Mouse (Mus musculus) stomach, embryonic 16.5 days (tissue): ENCODE results near the gene Scn7a. TPM values are rescaled to one million over a fixed set of nuclear protein-coding genes. Genes with fewer than 3 reads are reported as not detected.

Experiments used
- ATAC-seq: fragments of 200-750 bp; cut with Nextera tagmentation; 2 replicates; pipeline ENCODE4 v1.8.0; 2017; ENCODE audit warnings: moderate number of reproducible peaks, moderate TSS enrichment; ENCODE audit not compliant: insufficient read depth, low FRiP score
- H3K27ac ChIP-seq: fragments of 300-500 bp; sonication (generic); 2 replicates; pipeline ENCODE4 v1.5.1; 2014; ENCODE audit warnings: low read length
- H3K27me3 ChIP-seq: fragments of 300-500 bp; sonication (generic); 2 replicates; pipeline ENCODE4 v1.6.1; 2014; ENCODE audit warnings: low read length, control low read depth, mixed read lengths; ENCODE audit not compliant: control insufficient read depth, insufficient read depth
- H3K36me3 ChIP-seq: fragments of 300-500 bp; sonication (generic); 2 replicates; pipeline ENCODE4 v1.6.1; 2014; ENCODE audit warnings: low read length; ENCODE audit not compliant: control insufficient read depth, insufficient read depth
- H3K4me1 ChIP-seq: fragments of 300-500 bp; sonication (generic); 2 replicates; pipeline ENCODE4 v1.6.1; 2014; ENCODE audit warnings: low read length, control low read depth, mixed read lengths; ENCODE audit not compliant: control insufficient read depth, insufficient read depth
- H3K4me2 ChIP-seq: fragments of 300-500 bp; sonication (generic); 2 replicates; pipeline ENCODE4 v1.6.1; 2014; ENCODE audit warnings: low read depth, low read length, mixed read lengths
- H3K4me3 ChIP-seq: fragments of 300-500 bp; sonication (generic); replicated peaks from 2 replicates; pipeline ENCODE4 v1.5.1; 2014; ENCODE audit warnings: mild to moderate bottlenecking, low read length
- H3K9ac ChIP-seq: fragments of 300-500 bp; sonication (generic); 2 replicates; pipeline ENCODE4 v1.6.1; 2014; ENCODE audit warnings: low read length
- H3K9me3 ChIP-seq: fragments of 300-500 bp; sonication (generic); replicated peaks from 2 replicates; pipeline ENCODE4 v1.6.1; 2016; ENCODE audit warnings: low read length, control low read depth; ENCODE audit not compliant: control insufficient read depth
- WGBS: fragments of 180-500 bp; shearing (Covaris S2); extraction: QIAGEN DNeasy Blood & Tissue Kit; methylation state at CpG from one replicate; pipeline ENCODE4 v1.1.7; 2014; 5-methylcytosine and 5-hydroxymethylcytosine counted together
- polyA plus RNA-seq: library from polyadenylated mRNA; unstranded; fragments of >200 nt; fragmentation: Nextera tagmentation; extraction: Ambion mirVana; gene quantifications from 2 replicates; pipeline ENCODE4 v1.2.1, GENCODE M21; 2015

The Scn7a gene
- polyA plus RNA-seq, 1 experiment from 2014 or later, result 0.39 TPM

DNA sequence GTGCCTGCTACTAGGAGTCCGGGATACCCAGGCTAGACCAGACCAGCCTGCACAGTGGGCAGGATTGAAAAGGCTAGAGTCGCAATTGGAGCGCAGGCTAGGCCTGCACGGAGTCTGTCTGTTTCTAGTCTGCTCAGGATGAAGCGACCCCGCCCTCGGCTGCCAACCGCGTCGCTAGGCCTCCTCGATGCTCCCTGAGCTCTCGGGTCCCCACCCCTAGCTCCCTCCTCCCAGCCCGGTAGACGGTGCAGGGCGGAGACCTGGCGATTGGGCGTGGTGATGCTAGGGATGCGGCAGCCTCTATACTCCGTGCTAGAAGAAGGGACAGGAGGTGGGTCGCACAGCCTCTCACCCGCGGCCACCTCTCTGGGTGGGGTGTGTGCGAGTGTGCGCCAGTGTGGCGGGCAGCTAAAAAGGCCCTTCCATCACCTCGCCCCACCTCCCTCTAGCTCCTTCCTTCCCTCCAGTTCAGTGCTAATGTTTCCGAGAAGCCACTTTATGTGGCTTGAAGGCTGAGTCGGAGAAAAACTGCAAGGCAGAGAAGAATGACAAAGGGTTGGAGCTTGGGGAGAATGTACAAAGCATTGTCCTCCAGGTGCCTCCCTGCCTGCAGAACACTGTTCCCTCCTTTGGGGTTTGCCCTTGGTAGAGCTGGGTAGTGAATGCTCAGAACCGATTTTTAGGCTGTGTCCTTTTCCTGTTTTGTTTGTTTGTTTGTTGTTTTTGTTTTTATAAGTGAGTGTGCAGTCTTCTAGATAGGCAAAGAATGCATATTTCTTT lies 149.9 kb downstream of the Scn7a start, which contains the start of gene Scn9a:
TSS of gene Scn9a (minus strand) at position 383 of the 780 bp plus-strand sequence.
- Histone ChIP-seq H3K27ac (no peak within 1 kb of the TSS), H3K9ac (no peak within 1 kb of the TSS), H3K9me3 (no peaks in the 10 kb centered on the region), H3K4me2 (peak within 1 kb of the TSS; percentile 42), H3K36me3 (no peaks in the 10 kb centered on the region), H3K4me3 (peak within 1 kb of the TSS; percentile 22), H3K4me1 (no peaks in the 10 kb centered on the region), H3K27me3 (0 out of 2 replicates have a peak, but pooled peaks cover 11% of the 10 kb centered on the region)
- WGBS, result 2% methylated on average over 29 of the region's 29 CpGs
- ATAC-seq, result peak; percentile 58; the same call in 1 of the 2 replicates

DNA sequence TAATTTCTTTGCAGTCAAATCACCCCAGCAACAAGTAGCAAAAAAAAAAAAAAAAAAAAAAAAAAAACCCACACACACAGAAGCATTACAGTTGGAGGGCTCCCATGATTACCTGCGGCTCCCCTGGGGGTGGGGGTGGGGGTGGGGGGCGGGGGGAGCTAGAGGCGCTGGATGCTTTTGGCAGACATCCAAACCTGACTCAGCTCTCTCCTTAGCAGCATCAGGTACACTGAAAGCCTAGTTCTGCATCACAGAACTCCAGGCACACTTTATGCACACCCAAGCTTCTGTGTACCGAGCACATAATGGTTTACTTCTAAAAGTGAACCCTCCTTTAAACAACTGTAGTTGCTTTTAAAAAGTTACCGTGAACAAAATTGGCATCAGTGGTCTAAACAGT lies 152.0 kb downstream of the Scn7a start:
- no peak overlapping the region for H3K27ac ChIP-seq
- H3K27me3 ChIP-seq, result 0 out of 2 replicates have a peak, but pooled peaks cover 11% of the 10 kb centered on the region
- H3K9me3 ChIP-seq, result no peaks in the 10 kb centered on the region
- H3K9ac ChIP-seq, result no peak overlapping the region
- no peak overlapping the region for H3K4me2 ChIP-seq
- no peaks in the 10 kb centered on the region for H3K36me3 ChIP-seq
- WGBS, result 22% methylated on average over 5 of the region's 5 CpGs
- H3K4me1 ChIP-seq, result no peaks in the 10 kb centered on the region
- no peak for ATAC-seq
- H3K4me3 ChIP-seq, result no peak overlapping the region

Other genes starting within 250 kb of the Scn7a start
- 1.1 TPM in 2 replicates for gene Scn9a, start 150.0 kb downstream of the Scn7a start, polyA plus RNA-seq